Mouse (Mus musculus) CH12.LX (cell line): ENCODE measurements at regions not wholly inside any gene's neighbourhood (a gene's known extent, or its start where the extent isn't known, plus 50 kb on each side); places are given as distances from the start of the nearest gene placed in this dataset.

ENCODE experiments used
- DNase-seq: peaks from one replicate; pipeline ENCODE4 v3.0.0-alpha.2; 2013; ENCODE audit errors: extremely low read depth
- H3K27ac ChIP-seq: 2 replicates; pipeline ENCODE4 v1.5.1; 2012; ENCODE audit warnings: low read depth, mild to moderate bottlenecking, control low read depth, moderate library complexity; ENCODE audit not compliant: insufficient read depth
- H3K27me3 ChIP-seq: replicated peaks from 2 replicates; pipeline ENCODE3; 2012; ENCODE audit warnings: inconsistent platforms
- H3K36me3 ChIP-seq, 2 experiments: replicated peaks in 1 of 2; 2 replicates each; pipeline versions ENCODE3 to v1.6.1; 2012; ENCODE audit warnings: inconsistent platforms in 1 of 2, low read length in 1 of 2, mild to moderate bottlenecking in 1 of 2, mixed read lengths in 1 of 2, moderate library complexity in 1 of 2; ENCODE audit not compliant: control insufficient read depth in 1 of 2, insufficient read depth in 1 of 2
- H3K4me1 ChIP-seq, 2 experiments: 2 replicates each; pipeline ENCODE4 v1.6.1; 2012; ENCODE audit warnings: inconsistent platforms in 1 of 2, moderate library complexity in 1 of 2; ENCODE audit not compliant: insufficient read depth in 2 of 2, control insufficient read depth in 1 of 2
- H3K4me2 ChIP-seq: 2 replicates; pipeline ENCODE4 v1.6.1; 2012; ENCODE audit warnings: low read depth, mild to moderate bottlenecking, control low read depth; ENCODE audit not compliant: poor library complexity, insufficient read depth, severe bottlenecking
- H3K4me3 ChIP-seq, 3 experiments: fragments of 150-350 bp in 1 of 3; sonication (generic) in 1 of 3; replicated peaks in 1 of 3; 2 replicates each; pipeline versions ENCODE3 to v1.5.1; 2011 to 2012; ENCODE audit warnings: low read depth in 2 of 3, low read length in 2 of 3, mild to moderate bottlenecking in 2 of 3, moderate library complexity in 2 of 3, control low read depth in 1 of 3, improper control_type of control experiment in 1 of 3, inconsistent platforms in 1 of 3, mixed read lengths in 1 of 3; ENCODE audit not compliant: poor library complexity in 1 of 3
- H3K79me2 ChIP-seq: replicated peaks from 2 replicates; pipeline ENCODE4 v1.6.1; 2012; ENCODE audit warnings: mild to moderate bottlenecking, moderate library complexity; ENCODE audit not compliant: control insufficient read depth, poor library complexity, insufficient read depth, severe bottlenecking; ENCODE audit errors: extremely low read depth
- H3K9ac ChIP-seq: 2 replicates; pipeline ENCODE4 v1.6.1; 2012; ENCODE audit warnings: low read depth, mild to moderate bottlenecking, control low read depth, moderate library complexity; ENCODE audit not compliant: insufficient read depth
- H3K9me3 ChIP-seq: replicated peaks from 2 replicates; pipeline ENCODE3; 2012; ENCODE audit warnings: low read length, inconsistent platforms, mixed read lengths
- BHLHE40 ChIP-seq: IDR thresholded peaks from 2 replicates; pipeline ENCODE4 v1.6.1; 2011; ENCODE audit warnings: mild to moderate bottlenecking, low read depth, low read length, improper control_type of control experiment
- CHD2 ChIP-seq: IDR thresholded peaks from 2 replicates; pipeline ENCODE4 v1.6.1; 2011; ENCODE audit warnings: low read length, improper control_type of control experiment
- E2F4 ChIP-seq: IDR thresholded peaks from 2 replicates; pipeline ENCODE4 v1.6.1; 2011; ENCODE audit warnings: low read depth, low read length, improper control_type of control experiment; ENCODE audit not compliant: insufficient replicate concordance
- ELF1 ChIP-seq: IDR thresholded peaks from 2 replicates; pipeline ENCODE4 v1.6.1; 2014; ENCODE audit warnings: low read depth, mild to moderate bottlenecking, inconsistent platforms, low read length, improper control_type of control experiment
- EP300 ChIP-seq: IDR thresholded peaks from 2 replicates; pipeline ENCODE4 v1.6.1; 2011; ENCODE audit warnings: low read length, improper control_type of control experiment
- GABPA ChIP-seq: IDR thresholded peaks from 2 replicates; pipeline ENCODE4 v1.6.1; 2012; ENCODE audit warnings: low read depth, low read length, improper control_type of control experiment, inconsistent platforms; ENCODE audit not compliant: insufficient replicate concordance
- HCFC1 ChIP-seq: IDR thresholded peaks from 2 replicates; pipeline ENCODE4 v1.6.1; 2012; ENCODE audit warnings: low read depth, mild to moderate bottlenecking, inconsistent platforms, low read length, improper control_type of control experiment
- IRF4 ChIP-seq: IDR thresholded peaks from 2 replicates; pipeline ENCODE4 v1.6.1; 2014; ENCODE audit warnings: low read depth, mild to moderate bottlenecking, inconsistent platforms, low read length, improper control_type of control experiment
- MAFK ChIP-seq: IDR thresholded peaks from 2 replicates; pipeline ENCODE4 v1.6.1; 2011; ENCODE audit warnings: low read length, improper control_type of control experiment; ENCODE audit not compliant: insufficient replicate concordance
- MAX ChIP-seq: IDR thresholded peaks from 2 replicates; pipeline ENCODE4 v1.6.1; 2011; ENCODE audit warnings: low read length, improper control_type of control experiment
- MAZ ChIP-seq: IDR thresholded peaks from 2 replicates; pipeline ENCODE4 v1.6.1; 2012; ENCODE audit warnings: low read depth, mild to moderate bottlenecking, inconsistent platforms, low read length, improper control_type of control experiment, moderate library complexity
- MYC ChIP-seq: IDR thresholded peaks from 2 replicates; pipeline ENCODE4 v1.6.1; 2011; ENCODE audit warnings: low read depth, mild to moderate bottlenecking, improper control_type of control experiment, low read length
- NELFE ChIP-seq: IDR thresholded peaks from 2 replicates; pipeline ENCODE4 v1.6.1; 2011; ENCODE audit warnings: low read depth, low read length, improper control_type of control experiment
- PAX5 ChIP-seq: IDR thresholded peaks from 2 replicates; pipeline ENCODE4 v1.6.1; 2012; ENCODE audit warnings: low read length, inconsistent platforms, mixed read lengths
- POLR2A ChIP-seq: IDR thresholded peaks from 2 replicates; pipeline ENCODE4 v1.6.1; 2011; ENCODE audit warnings: low read depth, mild to moderate bottlenecking, improper control_type of control experiment, low read length
- POLR2AphosphoS2 ChIP-seq: IDR thresholded peaks from 2 replicates; pipeline ENCODE4 v1.6.1; 2011; ENCODE audit warnings: low read depth, low read length, improper control_type of control experiment
- RCOR1 ChIP-seq: conservative IDR thresholded peaks from 2 replicates; pipeline ENCODE4 v1.6.1; 2012; ENCODE audit warnings: low read depth, mild to moderate bottlenecking, inconsistent platforms, low read length, improper control_type of control experiment
- SIN3A ChIP-seq: IDR thresholded peaks from 2 replicates; pipeline ENCODE4 v1.6.1; 2012; ENCODE audit warnings: low read length, improper control_type of control experiment, inconsistent platforms
- SMC3 ChIP-seq: IDR thresholded peaks from 2 replicates; pipeline ENCODE4 v1.6.1; 2011; ENCODE audit warnings: low read depth, low read length, improper control_type of control experiment
- TCF12 ChIP-seq: IDR thresholded peaks from 2 replicates; pipeline ENCODE4 v1.6.1; 2014; ENCODE audit warnings: low read depth, mild to moderate bottlenecking, inconsistent platforms, low read length, improper control_type of control experiment
- ZKSCAN1 ChIP-seq: IDR thresholded peaks from 2 replicates; pipeline ENCODE4 v1.6.1; 2012; ENCODE audit warnings: low read depth, inconsistent platforms, low read length, improper control_type of control experiment, borderline replicate concordance
- ZNF384 ChIP-seq: IDR thresholded peaks from 2 replicates; pipeline ENCODE4 v1.6.1; 2012; ENCODE audit warnings: low read depth, low read length, improper control_type of control experiment, inconsistent platforms
- dilution Hi-C: fragments of 300-500 bp; cut with MboI; formaldehyde crosslinking; loops from 2 replicates; pipeline ENCODE4 v1.14.3; 2020; ENCODE audit warnings: low sequenced_read_pairs; ENCODE audit not compliant: extremely low pct_unique_long_range_greater_than_20kb, extremely low pct_ligation_motif_present
- in situ Hi-C: fragments of 300-500 bp; cut with MboI; formaldehyde crosslinking; loops from 3 replicates; pipeline ENCODE4 v1.14.3; 2019; ENCODE audit warnings: low sequenced_read_pairs, low pct_ligation_motif_present, low pct_unique_long_range_greater_than_20kb, mixed read lengths

- Histone ChIP-seq H3K36me3 (no peaks in the 10 kb centered on the region), H3K9ac (no peak overlapping the region), H3K9me3 (no peaks in the 10 kb centered on the region), H3K27ac (no peak overlapping the region), H3K4me2 (no peak overlapping the region), H3K4me1 (peaks cover 0 to 5% of the 10 kb centered on the region in 2 experiments; a peak in 1 of 4 replicates), H3K27me3 (no peaks in the 10 kb centered on the region), H3K79me2 (no peaks in the 10 kb centered on the region), H3K4me3 (no peak overlapping the region)
- in situ Hi-C loops = no loop called here
- TF ChIP-seq TCF12 (no peak), MAX (no peak), SIN3A (no peak), PAX5 (no peak), GABPA (no peak), POLR2AphosphoS2 (no peak), ZKSCAN1 (no peak), NELFE (no peak), MYC (no peak), ZNF384 (no peak), E2F4 (no peak), CHD2 (no peak), POLR2A (no peak), ELF1 (no peak), RCOR1 (no peak), BHLHE40 (no peak)
- DNase-seq = no peak
- dilution Hi-C loops = no loop called here
These were observed 113.1 kb downstream of the En1 start for GRCm38 (mm10) chr1:120715105-120715877.

GRCm38 (mm10) chr1:120726777-120727176, 124.6 kb downstream of the En1 start:
- Histone ChIP-seq H3K27me3 (no peaks in the 10 kb centered on the region), H3K36me3 (no peaks in the 10 kb centered on the region), H3K4me2 (no peak overlapping the region), H3K9me3 (no peaks in the 10 kb centered on the region), H3K79me2 (no peaks in the 10 kb centered on the region), H3K4me3 (no peak overlapping the region), H3K4me1 (no peaks in the 10 kb centered on the region), H3K9ac (no peak overlapping the region), H3K27ac (no peak overlapping the region)
- dilution Hi-C loops (no loop called here), in situ Hi-C loops (no loop called here)
- TF ChIP-seq EP300 (no peak), MAZ (no peak), POLR2A (no peak), HCFC1 (no peak), ZNF384 (no peak), TCF12 (no peak), SMC3 (no peak), IRF4 (no peak), MAFK (no peak)
- no peak for DNase-seq
